Mouse (Mus musculus) MEL (cell line): ENCODE results near the gene Man1b1. TPM values are rescaled to one million over a fixed set of nuclear protein-coding genes. Genes with fewer than 3 reads are reported as not detected.
A peak's percentile ranks its signal among the peaks of the same experiment; 100 is the strongest.

ENCODE experiments used
- DNase-seq: peaks from one replicate; pipeline ENCODE4 v3.0.0; 2011; ENCODE audit warnings: low read depth, low spot score
- H3K27ac ChIP-seq: 2 replicates; pipeline ENCODE4 v1.5.1; 2012; ENCODE audit warnings: low read depth, mild to moderate bottlenecking, control low read depth, low read length, moderate library complexity; ENCODE audit not compliant: control insufficient read depth
- H3K27me3 ChIP-seq, 2 experiments: fragments of 150-350 bp in 1 of 2; sonication (generic) in 1 of 2; 2 replicates each; pipeline ENCODE4 v1.6.1; 2012; ENCODE audit warnings: low read length in 2 of 2, mild to moderate bottlenecking in 2 of 2, improper control_type of control experiment in 1 of 2, moderate library complexity in 1 of 2; ENCODE audit not compliant: insufficient read depth in 2 of 2, control insufficient read depth in 1 of 2
- H3K36me3 ChIP-seq, 2 experiments: 2 replicates each; pipeline ENCODE4 v1.6.1; 2012 to 2014; ENCODE audit warnings: low read length in 2 of 2, improper control_type of control experiment in 1 of 2, inconsistent platforms in 1 of 2, mild to moderate bottlenecking in 1 of 2; ENCODE audit not compliant: insufficient read depth in 2 of 2, control insufficient read depth in 1 of 2
- H3K4me1 ChIP-seq, 2 experiments: fragments of 150-350 bp in 1 of 2; sonication (generic) in 1 of 2; 2 replicates each; pipeline ENCODE4 v1.6.1; 2012; ENCODE audit warnings: low read length in 2 of 2, improper control_type of control experiment in 1 of 2, mild to moderate bottlenecking in 1 of 2; ENCODE audit not compliant: insufficient read depth in 2 of 2, control insufficient read depth in 1 of 2
- H3K4me3 ChIP-seq, 2 experiments: fragments of 150-350 bp in 1 of 2; sonication (generic) in 1 of 2; 2 replicates each; pipeline ENCODE4 v1.5.1; 2012; ENCODE audit warnings: low read depth in 2 of 2, low read length in 2 of 2, mild to moderate bottlenecking in 2 of 2, moderate library complexity in 2 of 2, control low read depth in 1 of 2, improper control_type of control experiment in 1 of 2; ENCODE audit not compliant: control insufficient read depth in 1 of 2, insufficient read depth in 1 of 2
- H3K79me2 ChIP-seq: 2 replicates; pipeline ENCODE4 v1.6.1; 2012; ENCODE audit warnings: mild to moderate bottlenecking, low read length, moderate library complexity; ENCODE audit not compliant: control insufficient read depth, poor library complexity, insufficient read depth
- H3K9ac ChIP-seq: 2 replicates; pipeline ENCODE4 v1.6.1; 2012; ENCODE audit warnings: low read depth, mild to moderate bottlenecking, control low read depth, low read length, moderate library complexity; ENCODE audit not compliant: control insufficient read depth, poor library complexity, severe bottlenecking
- H3K9me3 ChIP-seq: fragments of 150-350 bp; sonication (generic); replicated peaks from 2 replicates; pipeline ENCODE4 v1.6.1; 2012; ENCODE audit warnings: mild to moderate bottlenecking, low read length, improper control_type of control experiment, moderate library complexity; ENCODE audit not compliant: insufficient read depth
- BHLHE40 ChIP-seq: IDR thresholded peaks from 2 replicates; pipeline ENCODE4 v1.6.1; 2012; ENCODE audit warnings: low read depth, mild to moderate bottlenecking, inconsistent platforms, low read length, improper control_type of control experiment, borderline replicate concordance
- CHD1 ChIP-seq: IDR thresholded peaks from 2 replicates; pipeline ENCODE4 v1.6.1; 2012; ENCODE audit warnings: low read depth, mild to moderate bottlenecking, inconsistent platforms, low read length, improper control_type of control experiment
- CHD2 ChIP-seq: IDR thresholded peaks from 2 replicates; pipeline ENCODE4 v1.6.1; 2011; ENCODE audit warnings: low read length, improper control_type of control experiment
- CTCF ChIP-seq, 3 experiments: IDR thresholded peaks in 2 of 3; conservative IDR thresholded peaks in 1 of 3; 2 replicates each; pipeline ENCODE4 v1.5.1; 2011 to 2012; ENCODE audit warnings: low read length in 3 of 3, low read depth in 2 of 3, mild to moderate bottlenecking in 2 of 3, improper control_type of control experiment in 1 of 3, inconsistent platforms in 1 of 3, mixed read lengths in 1 of 3, moderate library complexity in 1 of 3; ENCODE audit not compliant: control insufficient read depth in 1 of 3, insufficient read depth in 1 of 3, poor library complexity in 1 of 3, severe bottlenecking in 1 of 3
- E2F4 ChIP-seq: IDR thresholded peaks from 2 replicates; pipeline ENCODE4 v1.6.1; 2011; ENCODE audit warnings: low read depth, low read length, improper control_type of control experiment, borderline replicate concordance
- ELF1 ChIP-seq: IDR thresholded peaks from 2 replicates; pipeline ENCODE4 v1.6.1; 2014; ENCODE audit warnings: low read depth, mild to moderate bottlenecking, inconsistent platforms, low read length, improper control_type of control experiment, moderate library complexity
- EP300 ChIP-seq, 2 experiments: IDR thresholded peaks; 2 replicates each; pipeline ENCODE4 v1.6.1; 2011; ENCODE audit warnings: improper control_type of control experiment in 2 of 2, low read length in 2 of 2, low read depth in 1 of 2, mild to moderate bottlenecking in 1 of 2
- ETS1 ChIP-seq: IDR thresholded peaks from 2 replicates; pipeline ENCODE4 v1.6.1; 2012; ENCODE audit warnings: low read depth, mild to moderate bottlenecking, inconsistent platforms, low read length, improper control_type of control experiment, moderate library complexity
- GABPA ChIP-seq: IDR thresholded peaks from 2 replicates; pipeline ENCODE4 v1.6.1; 2012; ENCODE audit warnings: low read depth, mild to moderate bottlenecking, inconsistent platforms, low read length, improper control_type of control experiment, moderate library complexity
- HCFC1 ChIP-seq: IDR thresholded peaks from 2 replicates; pipeline ENCODE4 v1.6.1; 2012; ENCODE audit warnings: low read depth, mild to moderate bottlenecking, inconsistent platforms, low read length, improper control_type of control experiment, moderate library complexity
- MAFK ChIP-seq: IDR thresholded peaks from 2 replicates; pipeline ENCODE4 v1.6.1; 2011; ENCODE audit warnings: low read depth, mild to moderate bottlenecking, low read length, improper control_type of control experiment, borderline replicate concordance
- MAX ChIP-seq: IDR thresholded peaks from 2 replicates; pipeline ENCODE4 v1.6.1; 2011; ENCODE audit warnings: low read length, improper control_type of control experiment
- MAZ ChIP-seq: IDR thresholded peaks from 2 replicates; pipeline ENCODE4 v1.6.1; 2012; ENCODE audit warnings: low read depth, mild to moderate bottlenecking, inconsistent platforms, low read length, improper control_type of control experiment
- MEF2A ChIP-seq: IDR thresholded peaks from 2 replicates; pipeline ENCODE4 v1.6.1; 2014; ENCODE audit warnings: low read depth, mild to moderate bottlenecking, inconsistent platforms, low read length, improper control_type of control experiment; ENCODE audit not compliant: poor library complexity, insufficient replicate concordance, severe bottlenecking; ENCODE audit errors: extremely low read depth
- MYB ChIP-seq: IDR thresholded peaks from 2 replicates; pipeline ENCODE4 v1.6.1; 2011; ENCODE audit warnings: mild to moderate bottlenecking, low read depth, low read length, improper control_type of control experiment
- MYC ChIP-seq: IDR thresholded peaks from 2 replicates; pipeline ENCODE4 v1.6.1; 2011; ENCODE audit warnings: low read depth, mild to moderate bottlenecking, low read length, improper control_type of control experiment, moderate library complexity
- NELFE ChIP-seq: IDR thresholded peaks from 2 replicates; pipeline ENCODE4 v1.6.1; 2011; ENCODE audit warnings: low read depth, low read length, improper control_type of control experiment
- POLR2A ChIP-seq, 2 experiments: IDR thresholded peaks; 2 replicates each; pipeline ENCODE4 v1.6.1; 2011 to 2012; ENCODE audit warnings: low read length in 2 of 2, mild to moderate bottlenecking in 2 of 2, control low read depth in 1 of 2, improper control_type of control experiment in 1 of 2, low read depth in 1 of 2, moderate library complexity in 1 of 2; ENCODE audit not compliant: control insufficient read depth in 1 of 2, insufficient read depth in 1 of 2, poor library complexity in 1 of 2
- POLR2AphosphoS5 ChIP-seq: IDR thresholded peaks from 2 replicates; pipeline ENCODE4 v1.6.1; 2012; ENCODE audit warnings: low read depth, borderline replicate concordance, mild to moderate bottlenecking, inconsistent platforms, low read length, moderate library complexity, mixed read lengths
- RAD21 ChIP-seq: IDR thresholded peaks from 2 replicates; pipeline ENCODE4 v1.6.1; 2011; ENCODE audit warnings: mild to moderate bottlenecking, low read depth, low read length, improper control_type of control experiment
- RCOR1 ChIP-seq: IDR thresholded peaks from 2 replicates; pipeline ENCODE4 v1.6.1; 2012; ENCODE audit warnings: low read depth, mild to moderate bottlenecking, inconsistent platforms, low read length, improper control_type of control experiment
- SIN3A ChIP-seq: IDR thresholded peaks from 2 replicates; pipeline ENCODE4 v1.6.1; 2012; ENCODE audit warnings: low read length, improper control_type of control experiment, inconsistent platforms
- TCF12 ChIP-seq: IDR thresholded peaks from 2 replicates; pipeline ENCODE4 v1.6.1; 2014; ENCODE audit warnings: low read depth, mild to moderate bottlenecking, inconsistent platforms, low read length, improper control_type of control experiment, moderate library complexity
- UBTF ChIP-seq: IDR thresholded peaks from 2 replicates; pipeline ENCODE4 v1.6.1; 2012; ENCODE audit warnings: low read depth, mild to moderate bottlenecking, inconsistent platforms, low read length, improper control_type of control experiment, moderate library complexity, borderline replicate concordance; ENCODE audit not compliant: insufficient read depth
- USF1 ChIP-seq: IDR thresholded peaks from 2 replicates; pipeline ENCODE4 v1.6.1; 2014; ENCODE audit warnings: low read depth, mild to moderate bottlenecking, inconsistent platforms, low read length, improper control_type of control experiment, moderate library complexity
- USF2 ChIP-seq, 2 experiments: IDR thresholded peaks; 2 replicates each; pipeline ENCODE4 v1.6.1; 2011 to 2012; ENCODE audit warnings: improper control_type of control experiment in 2 of 2, low read length in 2 of 2, borderline replicate concordance in 1 of 2, inconsistent platforms in 1 of 2, low read depth in 1 of 2, mild to moderate bottlenecking in 1 of 2; ENCODE audit not compliant: insufficient read depth in 1 of 2
- ZC3H11A ChIP-seq: IDR thresholded peaks from 2 replicates; pipeline ENCODE4 v1.6.1; 2012; ENCODE audit warnings: low read depth, mild to moderate bottlenecking, inconsistent platforms, low read length, improper control_type of control experiment
- ZKSCAN1 ChIP-seq: IDR thresholded peaks from 2 replicates; pipeline ENCODE4 v1.6.1; 2012; ENCODE audit warnings: low read depth, mild to moderate bottlenecking, inconsistent platforms, low read length, improper control_type of control experiment, moderate library complexity
- ZMIZ1 ChIP-seq: IDR thresholded peaks from 2 replicates; pipeline ENCODE4 v1.6.1; 2012; ENCODE audit warnings: low read depth, mild to moderate bottlenecking, inconsistent platforms, low read length, improper control_type of control experiment, moderate library complexity
- polyA plus RNA-seq, 2 experiments: library from polyadenylated mRNA; stranded (reverse) in 1 of 2; unstranded in 1 of 2; fragments of >175 nt in 1 of 2; fragments of >200 nt in 1 of 2; gene quantifications; 2 replicates each; pipeline versions ENCODE4 v1.2.1 to v1.2.4; 2012; ENCODE audit warnings: low replicate concordance in 2 of 2, low read depth in 1 of 2; ENCODE audit not compliant: insufficient read length in 2 of 2, insufficient read depth in 1 of 2, missing spikeins in 1 of 2
- total RNA-seq: library from RNA; depleted of rRNA; stranded (reverse); fragments of 300-350 nt; gene quantifications from 2 replicates; pipeline ENCODE4 v1.2.3, GENCODE M21; 2012

Gene Man1b1
- total and polyA plus RNA-seq, 3 experiments, result 49.6 to 50.1 TPM; not detected in 1

DNA sequence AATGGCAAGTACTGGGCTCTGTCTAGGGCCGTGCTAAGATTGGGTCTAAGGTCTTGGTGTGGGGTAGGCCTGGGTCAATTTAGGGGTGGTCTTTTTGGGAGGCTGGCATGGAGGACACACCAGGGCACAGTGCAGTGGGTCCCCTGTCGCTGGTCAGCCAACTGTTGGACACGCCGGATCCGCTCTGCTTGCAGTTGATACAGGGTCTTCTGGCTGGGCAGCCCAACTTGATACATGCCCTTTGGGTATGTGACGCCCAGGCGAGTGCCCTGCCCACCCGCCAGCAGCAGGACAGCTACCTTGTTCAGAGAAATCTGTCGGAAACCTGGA, 32.6 kb downstream of the Man1b1 start:
- H3K9ac ChIP-seq, result peak overlapping the region; percentile 68
- no peak overlapping the region for H3K27ac ChIP-seq
- peaks cover 3 to 11% of the 10 kb centered on the region in 2 experiments; a peak in 3 of 4 replicates for H3K4me1 ChIP-seq
- H3K4me3 ChIP-seq, result peak overlapping the region; percentile 76 to 91
- no peaks in the 10 kb centered on the region for H3K9me3 ChIP-seq
- H3K79me2 ChIP-seq, result no peaks in the 10 kb centered on the region
- no peaks in the 10 kb centered on the region for H3K27me3 ChIP-seq
- TF ChIP-seq POLR2A (IDR thresholded peaks at IDR 0.05; ENCODE audit: control insufficient read depth in 1 of 2, insufficient read depth in 1 of 2, low read depth in 1 of 2, low read length in 2 of 2, poor library complexity in 1 of 2), result no peak
- no peak for TF ChIP-seq GABPA
- no peak for TF ChIP-seq ZMIZ1
- no peak for TF ChIP-seq UBTF
- TF ChIP-seq EP300 (IDR thresholded peaks at IDR 0.05; ENCODE audit: low read depth in 1 of 2, low read length in 2 of 2), result no peak
- TF ChIP-seq CHD2, result no peak
- no peak for TF ChIP-seq MYB
- H3K36me3 ChIP-seq, result peaks cover 0 to 3% of the 10 kb centered on the region in 2 experiments; a peak in 2 of 4 replicates
- DNase-seq, result no peak

DNA sequence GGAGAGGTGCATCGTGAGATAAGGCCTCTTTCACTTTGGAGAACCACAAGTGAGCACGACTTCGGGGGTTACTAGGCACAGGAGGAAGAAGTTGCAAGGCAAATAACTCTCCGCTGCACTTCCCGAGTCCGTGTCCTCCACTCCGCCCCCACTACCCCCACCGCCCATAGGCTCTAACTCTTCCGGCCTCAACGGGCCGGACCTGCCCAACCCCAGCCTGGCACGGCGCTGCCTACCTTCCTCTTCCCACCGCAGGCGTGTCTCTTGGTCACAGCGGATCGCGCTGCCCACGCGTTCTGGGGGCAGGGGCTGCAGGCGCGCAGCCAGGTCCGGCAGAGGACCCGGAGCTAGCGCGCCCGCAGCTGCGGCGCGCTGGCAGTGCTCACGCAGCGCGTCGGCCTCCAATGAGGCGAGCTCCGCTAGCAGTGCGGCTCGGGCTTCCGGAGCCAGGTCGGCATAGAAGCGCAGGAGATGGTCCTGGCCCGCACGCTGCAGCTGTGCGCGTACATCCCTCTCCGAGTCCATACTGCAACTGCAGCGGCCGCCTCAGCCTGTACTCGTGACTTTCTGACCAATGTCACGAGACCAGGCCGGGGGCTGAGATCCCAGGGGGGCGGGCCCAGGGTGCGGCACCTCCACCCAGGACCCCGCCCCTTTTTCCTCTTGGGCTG, 33.1 kb downstream of the Man1b1 start, which contains the start of gene Uap1l1:
TSS of gene Uap1l1 (minus strand) at position 592 of the 671 bp plus-strand sequence.
- Histone ChIP-seq H3K4me1 (peaks cover 5 to 13% of the 10 kb centered on the region in 2 experiments), H3K4me3 (peak within 1 kb of the TSS; percentile 76 to 91), H3K9ac (peak within 1 kb of the TSS; percentile 68), H3K79me2 (no peaks in the 10 kb centered on the region), H3K36me3 (peaks cover 0 to 3% of the 10 kb centered on the region in 2 experiments; a peak in 2 of 4 replicates), H3K27me3 (no peaks in the 10 kb centered on the region), H3K27ac (0 out of 2 replicates have a peak within 1 kb of the TSS, but pooled peaks have one; percentile 19), H3K9me3 (no peaks in the 10 kb centered on the region)
- DNase-seq, result peak; percentile 66
- TF ChIP-seq MYB (no peak), MEF2A (no peak), CHD1 (no peak), USF1 (peak; percentile 78), HCFC1 (0 out of 2 replicates have a peak, but pooled peaks have one; percentile 19), TCF12 (no peak; the same call in 1 of the 2 replicates), BHLHE40 (peak; percentile 89), POLR2AphosphoS5 (no peak), MAX (peak; percentile 45; the same call in 1 of the 2 replicates), SIN3A (no peak), RAD21 (no peak), UBTF (no peak), ZKSCAN1 (no peak), MAZ (no peak), CTCF (IDR thresholded peaks at IDR 0.05 in 2 of 3, conservative IDR thresholded peaks at IDR 0.05 in 1 of 3; ENCODE audit: control insufficient read depth in 1 of 3, insufficient read depth in 1 of 3, low read depth in 2 of 3, low read length in 3 of 3, poor library complexity in 1 of 3, severe bottlenecking in 1 of 3) (no peak), ETS1 (0 out of 2 replicates have a peak, but pooled peaks have one; percentile 10), MYC (no peak), USF2 (IDR thresholded peaks at IDR 0.05; ENCODE audit: borderline replicate concordance in 1 of 2, insufficient read depth in 1 of 2, low read depth in 1 of 2, low read length in 2 of 2) (0 out of 4 replicates have a peak, but pooled peaks of 1 of the 2 experiments have one; percentile 39), POLR2A (IDR thresholded peaks at IDR 0.05; ENCODE audit: control insufficient read depth in 1 of 2, insufficient read depth in 1 of 2, low read depth in 1 of 2, low read length in 2 of 2, poor library complexity in 1 of 2) (peak; percentile 55 to 73; a peak in 3 of 4 replicates), CHD2 (no peak), NELFE (peak; percentile 56), RCOR1 (no peak), MAFK (no peak), ZC3H11A (no peak), E2F4 (no peak), ELF1 (no peak)
